Mouse (Mus musculus): ENCODE measurements around the gene Nono. TPM values are rescaled to one million over a fixed set of nuclear protein-coding genes. Genes with fewer than 3 reads are reported as not detected.

Gene Nono
- total RNA-seq (2023), result 100 to 1,000 TPM; 222 to 257 TPM

DNA sequence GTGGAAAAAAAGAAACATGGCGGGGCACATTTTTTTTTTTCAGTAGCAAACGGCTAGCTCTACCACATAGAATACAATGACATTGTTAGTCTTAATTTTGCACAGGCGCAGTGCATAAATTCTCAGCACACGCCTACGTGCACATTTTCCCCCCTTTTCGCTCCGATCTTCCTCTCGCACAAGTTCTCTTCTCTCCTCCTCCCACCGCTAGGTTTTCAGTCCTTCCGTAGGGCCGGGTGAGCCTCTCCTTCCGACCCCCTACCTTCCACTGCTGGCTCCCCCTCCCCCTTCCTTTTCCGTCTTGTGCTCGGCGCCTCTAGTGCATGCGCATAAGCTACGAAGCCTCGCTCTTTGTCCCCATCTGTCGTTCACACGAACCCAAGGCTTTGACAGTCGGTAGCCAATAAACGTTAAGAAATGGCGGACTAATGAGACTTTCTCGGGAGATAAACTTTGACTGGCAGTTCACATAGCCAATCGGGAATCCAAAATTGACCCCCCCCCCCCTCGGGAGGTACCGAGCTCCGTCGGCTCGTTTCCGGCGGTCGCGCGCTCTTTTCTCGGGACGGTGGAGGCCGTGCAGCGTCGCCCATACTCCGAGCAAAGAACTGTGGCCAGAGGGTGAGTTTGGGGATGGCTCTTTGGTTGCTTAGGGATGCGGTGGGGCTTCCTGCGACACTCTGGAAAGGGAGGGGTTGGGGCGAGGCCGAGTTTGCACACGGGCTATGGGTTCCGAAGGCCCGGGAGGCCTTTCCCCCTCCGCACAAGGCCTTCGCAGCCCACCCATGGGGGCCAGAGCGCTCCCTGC lies at the start of gene Nono:
Gene Nono, plus strand, starts transcription at position 177 of the 808 bp plus-strand sequence.

DNA sequence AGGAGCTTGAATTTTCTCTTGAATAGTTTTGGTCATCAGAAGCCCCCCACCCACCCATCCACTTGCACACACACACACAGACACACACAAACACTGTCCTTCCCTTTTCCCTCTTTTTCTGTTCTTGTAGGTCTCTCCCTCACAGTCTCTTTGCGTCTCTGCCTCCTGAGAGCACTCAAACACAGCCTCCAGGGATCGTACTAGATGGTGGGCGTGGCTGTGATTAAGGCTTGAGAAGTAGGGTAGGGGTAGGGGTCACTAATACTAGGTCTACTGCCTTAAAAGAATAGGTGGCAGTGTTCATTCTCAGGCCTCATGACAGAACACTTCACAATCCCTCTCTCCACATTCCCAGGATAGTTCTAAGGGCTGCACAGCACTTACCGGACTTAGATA lies 8.4 kb upstream of the Nono start, which contains the start of gene Zmym3:
Gene Zmym3, minus strand, starts transcription at position 150 of the 396 bp plus-strand sequence.

GRCm38 (mm10) chrX:101448886-101449475 lies 19.9 kb downstream of the Nono start, which contains the start of gene Itgb1bp2:
Itgb1bp2 (plus strand) TSS chrX:101449088.

Other genes with a start within 250 kb of the Nono start
- gene Snx12, start 206.8 kb upstream of the Nono start, total RNA-seq (2023), result 10 to 100 TPM; 47.3 to 56.6 TPM
- 10 to 100 TPM; 41.4 to 41.7 TPM for gene Foxo4, start 174.8 kb upstream of the Nono start, total RNA-seq (2023)
- gene Gm614, start 165.3 kb upstream of the Nono start, total RNA-seq (2023), result 10 to 100 TPM; 47.0 to 50.4 TPM
- gene Il2rg, start 161.1 kb upstream of the Nono start, total RNA-seq (2023), result 100 to 1,000 TPM; 536 to 544 TPM
- not detected for gene Gm20489, start 160.3 kb upstream of the Nono start, total RNA-seq (2023)
- 100 to 1,000 TPM; 172 to 192 TPM for gene Med12, start 155.3 kb upstream of the Nono start, total RNA-seq (2023)
- gene Nlgn3, start 130.2 kb upstream of the Nono start, total RNA-seq (2023), result 1 to 10 TPM; 1.2 to 1.5 TPM
- gene Gjb1, start 52.9 kb upstream of the Nono start, total RNA-seq (2023), result not detected
- 10 to 100 TPM; 37.8 to 43.0 TPM for gene Zmym3, start 8.5 kb upstream of the Nono start, total RNA-seq (2023)
- 1 to 10 TPM; 1.6 to 3.6 TPM for gene Itgb1bp2, start 19.8 kb downstream of the Nono start, total RNA-seq (2023)
- 10 to 100 TPM; 51.2 to 59.2 TPM for gene Taf1, start 103.4 kb downstream of the Nono start, total RNA-seq (2023)
- gene Ogt, start 210.7 kb downstream of the Nono start, total RNA-seq (2023), result 100 to 1,000 TPM; 254 to 283 TPM

Data from B cell, adult 67 days (primary cell).